Mouse (Mus musculus) heart, adult 2 months (tissue): ENCODE results near the gene Fthl17a.

Experiments
- CTCF ChIP-seq: fragments of 200-600 bp; IDR thresholded peaks from 2 replicates; pipeline ENCODE4 v1.8.1; 2022; ENCODE audit warnings: antibody characterized with exemption, mild to moderate bottlenecking, moderate library complexity
- POLR2A ChIP-seq: fragments of 200-500 bp; IDR thresholded peaks from 2 replicates; pipeline ENCODE4 v1.6.1; 2011; ENCODE audit warnings: mild to moderate bottlenecking, low read depth, low read length, control low read depth; ENCODE audit not compliant: insufficient read depth

- no peak for TF ChIP-seq POLR2A
- no peak for TF ChIP-seq CTCF
These were observed 22.6 kb upstream of the Fthl17a start for GRCm38 (mm10) chrX:85226883-85227282.
